Mouse (Mus musculus) left cerebral cortex, adult 11 months (tissue): ENCODE data around the gene Palm2.

Source experiments
- DNase-seq: peaks from one replicate; pipeline ENCODE4 v3.0.0; 2022; ENCODE audit warnings: low spot score

Gene Palm2

GRCm38 (mm10) chr4:57624819-57625218 lies 190.8 kb downstream of the Palm2 start:
- no peak for DNase-seq

DNA sequence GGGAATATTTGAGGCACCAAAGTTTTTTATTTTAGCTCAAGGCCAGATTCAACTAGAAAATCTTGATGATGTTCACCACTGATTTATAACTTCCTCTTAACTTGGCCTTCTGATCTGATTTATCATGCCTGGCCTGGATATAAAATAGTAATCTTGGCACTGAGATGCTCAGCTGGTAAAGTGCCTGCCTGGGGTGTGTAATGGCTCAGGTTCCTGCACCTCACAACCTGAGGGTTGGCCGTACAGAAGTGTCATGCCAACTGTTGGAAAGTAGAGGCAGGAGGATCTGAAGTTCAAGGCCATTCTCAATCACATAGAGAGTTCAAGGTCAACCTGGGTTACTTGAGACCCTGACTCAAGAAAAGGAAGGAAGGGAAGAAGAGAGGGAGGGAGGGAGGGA lies 191.3 kb downstream of the Palm2 start:
- DNase-seq, result no peak

DNA sequence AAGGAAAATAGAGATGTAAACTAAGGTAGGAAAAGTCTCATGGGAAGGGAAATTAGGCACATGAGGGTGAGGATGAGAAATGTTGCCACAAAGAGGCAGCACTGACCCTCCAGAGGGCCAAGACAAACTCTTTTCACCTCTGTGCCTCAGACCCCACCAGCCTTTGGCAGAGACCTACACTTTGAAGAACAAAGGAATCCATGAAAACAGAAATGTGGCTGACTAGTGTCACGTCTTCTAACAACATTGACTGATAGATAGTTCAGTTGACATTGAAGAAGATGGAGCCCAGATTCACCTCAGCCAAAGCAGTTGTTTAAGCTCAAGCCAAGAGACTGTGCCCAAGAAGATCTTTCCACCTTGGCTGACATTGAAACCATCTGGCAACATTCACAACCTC lies 191.7 kb downstream of the Palm2 start:
- no peak for DNase-seq

DNA sequence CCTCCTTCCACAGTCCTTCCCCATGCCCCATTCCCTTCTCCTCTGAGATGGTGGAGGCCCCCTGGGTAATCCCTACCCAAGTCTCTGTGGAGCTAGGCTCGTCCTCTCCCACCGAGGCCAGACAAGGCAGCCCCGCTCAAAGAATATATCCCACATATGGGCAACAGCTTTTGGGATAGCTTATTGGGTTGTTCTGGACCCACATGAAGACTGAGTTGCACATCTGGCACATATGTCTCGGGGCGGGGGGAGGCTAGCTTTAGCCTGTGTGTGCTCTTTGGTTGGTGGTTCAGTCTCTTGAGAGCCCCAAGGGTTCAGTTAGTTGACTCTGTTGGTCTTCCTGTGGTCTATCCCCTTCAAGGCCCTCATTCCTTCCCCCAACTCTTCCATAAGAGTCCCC lies 192.9 kb downstream of the Palm2 start:
- DNase-seq, result no peak

DNA sequence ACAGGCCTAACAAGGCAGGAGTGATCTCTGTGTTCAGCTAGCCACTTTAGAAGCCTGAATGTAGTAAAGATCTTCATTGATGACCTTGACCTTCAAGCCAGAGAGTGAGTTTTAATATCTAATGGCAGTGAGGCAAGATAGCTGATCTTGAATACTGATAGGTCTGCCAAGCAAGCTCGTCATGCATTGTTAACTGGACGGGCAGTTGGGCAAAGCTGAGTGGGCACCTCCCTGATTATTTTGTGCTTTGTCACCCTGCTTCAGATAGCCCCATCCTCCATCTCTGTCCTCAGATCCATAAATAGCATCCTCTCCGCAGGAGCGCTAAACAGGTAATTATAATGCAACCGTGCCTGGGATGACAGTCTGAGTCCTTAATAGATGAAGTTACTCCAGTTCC lies 198.3 kb downstream of the Palm2 start:
- no peak for DNase-seq

GRCm38 (mm10) chr4:57633052-57633451 lies 199.0 kb downstream of the Palm2 start:
- no peak for DNase-seq

GRCm38 (mm10) chr4:57634956-57635355 lies 200.9 kb downstream of the Palm2 start:
- no peak for DNase-seq

GRCm38 (mm10) chr4:57636782-57637482 lies 202.9 kb downstream of the Palm2 start:
- DNase-seq, result no peak

GRCm38 (mm10) chr4:57637636-57638386 lies 203.8 kb downstream of the Palm2 start:
- peak; percentile 49 for DNase-seq

DNA sequence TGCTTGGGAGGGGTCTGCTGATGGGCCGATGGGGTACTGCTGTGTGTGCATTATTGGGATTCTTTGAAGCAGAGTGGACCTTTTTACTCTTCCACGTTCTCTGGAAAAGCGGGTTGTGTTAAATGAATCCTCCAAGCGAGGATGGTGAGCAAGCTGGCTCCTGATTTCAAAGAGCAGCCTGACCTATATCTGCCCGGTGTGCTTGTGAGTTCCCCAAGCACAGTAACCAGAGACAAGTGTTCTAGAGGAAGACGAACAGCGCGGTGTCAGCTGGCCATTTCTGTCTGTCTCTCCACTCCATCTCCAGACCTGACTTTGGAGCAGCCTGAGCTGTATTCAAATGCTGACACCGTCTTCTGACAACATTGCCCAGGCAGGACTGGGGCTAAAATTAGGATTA lies 204.9 kb downstream of the Palm2 start:
- no peak for DNase-seq

GRCm38 (mm10) chr4:57640222-57640621 lies 206.2 kb downstream of the Palm2 start:
- no peak for DNase-seq

DNA sequence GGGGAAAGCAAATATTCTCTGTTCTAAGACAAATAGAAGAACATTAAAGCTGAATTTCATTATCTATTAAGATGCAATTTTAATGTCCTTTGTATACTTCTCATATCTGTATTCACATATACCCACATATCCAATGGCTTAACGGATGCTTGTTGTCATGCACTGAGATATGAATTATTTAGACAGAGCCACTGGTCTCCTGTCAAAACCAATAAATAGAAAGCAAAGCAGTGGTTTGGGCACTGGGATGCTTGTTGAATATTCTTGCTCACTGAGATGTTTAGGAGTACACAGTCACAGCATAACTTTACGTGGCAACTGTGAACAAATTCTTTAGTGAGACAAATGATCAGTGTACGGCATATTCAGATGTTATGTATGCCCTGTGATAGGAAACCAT lies 206.9 kb downstream of the Palm2 start:
- no peak for DNase-seq

DNA sequence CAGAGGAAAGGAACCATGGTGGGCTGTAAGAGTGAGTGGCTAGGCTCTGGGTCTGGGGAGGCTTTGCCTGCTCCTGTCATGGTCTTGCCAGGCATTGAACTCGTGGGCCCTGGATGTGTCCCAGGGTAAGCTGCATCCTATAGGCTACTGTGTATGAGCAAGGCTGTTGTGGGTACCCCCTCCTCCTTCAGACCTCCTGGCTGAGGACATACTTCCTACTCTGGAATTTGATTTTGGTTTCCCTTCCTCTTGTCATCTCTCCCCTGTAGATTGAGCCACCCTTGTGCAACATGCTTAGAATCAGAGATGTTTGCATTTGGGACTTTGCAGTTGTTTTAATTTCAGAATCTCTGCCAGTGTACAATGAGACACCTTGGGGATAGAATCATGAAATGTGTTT lies 216.9 kb downstream of the Palm2 start:
- no peak for DNase-seq

GRCm38 (mm10) chr4:57651547-57651946 lies 217.5 kb downstream of the Palm2 start:
- no peak for DNase-seq

- DNase-seq, result no peak
Observed at GRCm38 (mm10) chr4:57652185-57652904, 218.3 kb downstream of the Palm2 start.

GRCm38 (mm10) chr4:57655966-57656365 lies 221.9 kb downstream of the Palm2 start:
- DNase-seq, result no peak

- no peak for DNase-seq
Observed at GRCm38 (mm10) chr4:57656388-57656787, 222.3 kb downstream of the Palm2 start.

DNA sequence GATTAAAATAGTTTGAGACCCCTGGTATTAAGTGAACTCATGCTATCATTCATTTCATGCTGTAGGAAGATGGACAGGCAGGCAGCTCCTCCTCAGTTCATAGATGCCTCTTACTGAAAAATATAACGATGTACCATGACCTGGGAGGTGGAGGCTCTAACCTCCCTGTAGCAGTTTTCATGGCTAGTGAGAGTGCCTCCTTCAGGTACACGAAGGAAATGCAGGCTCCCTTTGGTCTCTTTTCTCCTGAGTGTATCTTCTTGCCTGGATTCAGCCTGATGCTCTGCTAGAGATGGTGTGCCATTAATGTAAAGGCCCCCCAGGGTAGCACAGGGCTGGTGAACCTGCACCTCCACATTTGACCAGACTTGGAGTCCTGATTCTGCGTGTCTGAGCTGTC lies 222.8 kb downstream of the Palm2 start:
- DNase-seq, result no peak

- no peak for DNase-seq
Observed at GRCm38 (mm10) chr4:57660470-57660869, 226.4 kb downstream of the Palm2 start.

GRCm38 (mm10) chr4:57666101-57666500 lies 232.1 kb downstream of the Palm2 start:
- no peak for DNase-seq

DNA sequence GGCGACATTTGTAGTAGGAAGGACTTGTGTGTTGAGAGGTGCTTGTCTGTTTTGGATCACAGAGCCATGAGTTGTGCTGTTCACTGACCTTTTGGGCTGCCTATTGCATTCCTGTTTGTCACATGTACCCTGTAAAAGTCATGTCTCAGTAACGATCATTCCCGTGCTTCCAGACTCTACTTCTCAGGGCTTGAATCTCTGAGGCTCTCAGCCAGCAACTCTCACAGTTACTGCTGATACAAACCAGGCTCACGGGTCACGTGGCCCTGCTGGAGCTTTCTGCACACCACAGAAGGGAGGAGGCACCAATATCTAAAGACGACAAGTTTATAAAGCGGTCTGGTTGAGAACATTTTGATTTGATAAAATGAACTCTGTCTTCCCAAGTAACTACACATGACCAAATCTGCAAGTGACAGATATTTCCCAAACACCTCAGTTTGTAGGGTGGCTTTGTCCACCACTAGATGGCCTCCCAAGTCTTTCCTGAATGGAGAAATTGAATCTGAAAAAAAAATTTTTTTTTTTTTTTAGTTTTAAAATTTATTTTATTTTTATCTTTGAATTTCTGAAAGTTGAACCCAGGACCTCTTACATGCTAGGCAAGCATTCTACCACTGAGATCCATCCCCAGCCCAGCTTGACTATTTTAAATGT lies 236.9 kb downstream of the Palm2 start:
- no peak for DNase-seq

DNA sequence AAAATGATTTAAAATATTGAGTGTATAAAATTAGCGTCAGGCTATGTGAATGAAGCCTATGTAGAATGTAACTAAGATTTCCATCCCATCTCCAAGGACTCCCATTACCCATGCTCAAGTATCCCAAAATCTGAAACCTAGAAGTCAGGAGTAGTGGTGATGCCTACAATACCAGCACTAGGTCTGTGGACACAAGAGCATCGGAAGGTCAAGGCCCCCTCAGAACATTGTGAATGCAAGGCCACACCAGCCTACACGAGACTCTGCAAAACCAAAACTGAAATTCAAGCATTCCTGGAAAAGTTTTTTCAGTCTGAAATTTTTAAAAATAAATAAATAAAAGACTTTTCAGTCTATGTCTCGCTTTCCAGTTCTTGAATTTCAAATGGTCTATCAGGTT lies 238.5 kb downstream of the Palm2 start:
- DNase-seq, result no peak
